Mouse (Mus musculus) megakaryocyte-erythroid progenitor cell, adult 5-6 weeks (primary cell): ENCODE results near the gene Atp11c. TPM values are rescaled to one million over a fixed set of nuclear protein-coding genes. Genes with fewer than 3 reads are reported as not detected.

ENCODE experiments used
- total RNA-seq, 2 experiments: library from RNA; stranded (forward) in 1 of 2; stranded (reverse) in 1 of 2; fragments of 200-1000, 215-1000 nt in 1 of 2; fragments of >200 nt in 1 of 2; fragmentation: Nextera tagmentation in 1 of 2; gene quantifications; 2 replicates each; pipeline ENCODE4 v1.2.3; 2014 to 2017

The Atp11c gene
- total RNA-seq, 2 experiments from 2014 or later: 24.5 to 38.1 TPM

Other genes starting within 250 kb of the Atp11c start
- not detected in 2 replicates for gene Gm7073, start 53.4 kb downstream of the Atp11c start, total RNA-seq (2014; fragmentation: Nextera tagmentation)
- gene Gm7073, start 53.4 kb downstream of the Atp11c start, total RNA-seq (2017): not detected in 2 replicates